Mouse (Mus musculus): ENCODE results near the gene Btf3.

DNA sequence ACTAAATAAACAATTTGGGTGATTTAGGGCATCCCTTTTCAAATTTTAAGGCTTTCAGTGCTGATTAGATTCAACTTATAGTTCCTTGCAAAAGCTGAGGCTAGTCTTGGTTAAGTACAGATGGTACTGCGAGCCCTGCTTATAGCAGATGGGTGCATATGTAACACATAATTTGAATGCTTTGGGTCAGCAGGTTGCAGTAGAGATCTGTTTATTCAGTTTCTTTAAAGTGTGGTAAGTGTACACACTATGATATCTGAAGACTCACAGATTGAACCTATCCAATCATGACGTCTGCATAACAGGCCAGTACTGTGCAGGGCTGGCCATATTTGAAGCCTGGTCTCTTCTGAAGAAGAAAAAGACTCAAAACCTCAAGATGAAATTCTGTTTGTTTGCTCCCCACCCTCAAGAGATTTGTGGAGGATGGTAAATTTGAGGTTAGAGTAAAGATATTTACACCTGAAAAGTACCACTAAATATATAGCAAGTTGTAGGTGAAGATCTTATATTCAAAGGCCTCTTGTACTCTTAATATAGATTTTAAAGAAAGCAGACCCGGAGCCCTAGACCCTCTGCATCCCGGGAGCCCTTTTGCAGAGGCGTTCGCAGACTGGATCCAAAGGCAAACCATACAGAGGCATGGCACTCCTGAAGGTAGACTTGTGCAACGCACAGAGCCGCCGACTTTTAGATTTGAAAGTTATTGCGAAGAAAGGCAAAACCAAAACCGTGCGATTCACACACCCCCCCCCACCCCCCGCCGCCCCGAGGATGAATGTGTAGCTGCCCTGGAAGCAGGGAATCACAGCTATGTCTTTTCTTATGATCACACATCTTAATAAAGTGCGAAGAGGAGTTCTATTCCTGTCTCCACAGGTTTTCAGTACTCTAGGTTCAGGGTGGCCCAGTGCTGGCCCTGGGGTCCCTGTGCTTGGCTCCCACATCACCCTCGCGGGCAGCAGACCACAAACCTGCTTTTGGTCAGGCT lies 40.9 kb upstream of the Btf3 start:
- TF ChIP-seq CTCF (IDR thresholded peaks at IDR 0.05; ENCODE audit: extremely low read depth, insufficient read depth, low read length) (no peak), POLR2A (IDR thresholded peaks at IDR 0.05; ENCODE audit: extremely low read depth, insufficient read depth, low read length) (no peak)
